Mouse (Mus musculus) bone marrow, adult 2 months (tissue): ENCODE results near the gene Spink8.

Source experiments
- CTCF ChIP-seq: fragments of 200-500 bp; IDR thresholded peaks from 2 replicates; pipeline ENCODE4 v1.5.1; 2011; ENCODE audit warnings: low read length, control low read depth; ENCODE audit not compliant: control insufficient read depth, insufficient read depth
- POLR2A ChIP-seq: fragments of 200-500 bp; IDR thresholded peaks from 2 replicates; pipeline ENCODE4 v1.6.1; 2011; ENCODE audit warnings: low read depth, mild to moderate bottlenecking, control low read depth, low read length, borderline replicate concordance; ENCODE audit not compliant: control insufficient read depth

GRCm38 (mm10) chr9:109849312-109849758 is 37.3 kb downstream of the Spink8 start, which contains the start of gene Camp:
- TF ChIP-seq CTCF (no peak), POLR2A (peak; percentile 78; the same call in 1 of the 2 replicates)
